Mouse (Mus musculus): ENCODE measurements at regions not wholly inside any gene's neighbourhood (a gene's known extent, or its start where the extent isn't known, plus 50 kb on each side); places are given as distances from the start of the nearest gene placed in this dataset.

DNA sequence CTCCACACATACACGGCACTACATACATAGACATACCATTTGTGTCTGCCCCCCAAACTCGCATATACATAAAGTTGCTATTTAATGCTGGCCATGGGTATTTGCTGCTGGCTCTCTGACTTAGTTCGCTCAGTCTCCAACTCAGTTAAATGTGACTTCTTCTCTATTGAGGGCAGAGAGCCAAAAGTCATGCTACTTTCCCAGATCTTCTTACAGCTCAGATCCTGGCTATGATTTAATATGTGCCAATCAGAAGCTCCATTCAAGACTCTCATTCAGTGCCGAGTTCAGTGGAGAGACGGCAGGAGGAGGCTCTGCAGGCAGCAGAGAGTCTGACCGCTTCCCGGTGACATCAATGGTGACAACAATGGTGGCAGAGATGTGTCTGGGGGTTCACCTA is 88.6 kb upstream of the Cops8 start:
- TF ChIP-seq POLR2A (IDR thresholded peaks at IDR 0.05; ENCODE audit: extremely low read depth, insufficient read depth, low read length) (no peak), CTCF (IDR thresholded peaks at IDR 0.05; ENCODE audit: low read depth, low read length) (no peak)

Measured in liver, adult 2 months (tissue).